Mouse (Mus musculus) embryonic facial prominence, embryonic 14.5 days (tissue): ENCODE measurements around the gene Cyth1. TPM values are rescaled to one million over a fixed set of nuclear protein-coding genes. Genes with fewer than 3 reads are reported as not detected.

Experiments used
- ATAC-seq: fragments of 200-750 bp; cut with Nextera tagmentation; 2 replicates; pipeline ENCODE4 v1.8.0; 2017; ENCODE audit warnings: low read depth, moderate number of reproducible peaks, moderate TSS enrichment
- DNase-seq: peaks from one replicate; pipeline ENCODE4 v3.0.0-alpha.2; 2015; ENCODE audit warnings: low spot score
- H3K27ac ChIP-seq: fragments of 300-500 bp; sonication (generic); replicated peaks from 2 replicates; pipeline ENCODE4 v1.5.1; 2014; ENCODE audit warnings: low read depth, mild to moderate bottlenecking, low read length, moderate library complexity
- H3K27me3 ChIP-seq: fragments of 300-500 bp; sonication (generic); replicated peaks from 2 replicates; pipeline ENCODE4 v1.6.1; 2014; ENCODE audit warnings: low read length; ENCODE audit not compliant: control insufficient read depth, insufficient read depth
- H3K36me3 ChIP-seq: fragments of 300-500 bp; sonication (generic); 2 replicates; pipeline ENCODE4 v1.6.1; 2014; ENCODE audit warnings: low read length, mixed read lengths; ENCODE audit not compliant: control insufficient read depth, insufficient read depth
- H3K4me1 ChIP-seq: fragments of 300-500 bp; sonication (generic); 2 replicates; pipeline ENCODE4 v1.6.1; 2014; ENCODE audit warnings: antibody characterized with exemption, low read length; ENCODE audit not compliant: control insufficient read depth, insufficient read depth
- H3K4me2 ChIP-seq: fragments of 300-500 bp; sonication (generic); 2 replicates; pipeline ENCODE4 v1.6.1; 2014; ENCODE audit warnings: low read depth, mild to moderate bottlenecking, low read length, moderate library complexity, mixed read lengths
- H3K4me3 ChIP-seq: fragments of 300-500 bp; sonication (generic); 2 replicates; pipeline ENCODE4 v1.5.1; 2014; ENCODE audit warnings: low read depth, mild to moderate bottlenecking, low read length
- H3K9ac ChIP-seq: fragments of 300-500 bp; sonication (generic); 2 replicates; pipeline ENCODE4 v1.6.1; 2014; ENCODE audit warnings: low read depth, mild to moderate bottlenecking, low read length, moderate library complexity, mixed read lengths
- H3K9me3 ChIP-seq: fragments of 300-500 bp; sonication (generic); 2 replicates; pipeline ENCODE4 v1.6.1; 2016; ENCODE audit warnings: low read length; ENCODE audit not compliant: control insufficient read depth
- WGBS: fragments of 180-500 bp; shearing (Covaris S2); extraction: QIAGEN DNeasy Blood & Tissue Kit; methylation state at CpG from one replicate; pipeline ENCODE4 v1.1.7; 2014; 5-methylcytosine and 5-hydroxymethylcytosine counted together
- polyA plus RNA-seq: library from polyadenylated mRNA; unstranded; fragments of >200 nt; fragmentation: Nextera tagmentation; extraction: Ambion mirVana; gene quantifications from 2 replicates; pipeline ENCODE4 v1.2.1, GENCODE M21; 2014

Gene Cyth1
- polyA plus RNA-seq, 1 experiment from 2014 or later, result 11.4 TPM

DNA sequence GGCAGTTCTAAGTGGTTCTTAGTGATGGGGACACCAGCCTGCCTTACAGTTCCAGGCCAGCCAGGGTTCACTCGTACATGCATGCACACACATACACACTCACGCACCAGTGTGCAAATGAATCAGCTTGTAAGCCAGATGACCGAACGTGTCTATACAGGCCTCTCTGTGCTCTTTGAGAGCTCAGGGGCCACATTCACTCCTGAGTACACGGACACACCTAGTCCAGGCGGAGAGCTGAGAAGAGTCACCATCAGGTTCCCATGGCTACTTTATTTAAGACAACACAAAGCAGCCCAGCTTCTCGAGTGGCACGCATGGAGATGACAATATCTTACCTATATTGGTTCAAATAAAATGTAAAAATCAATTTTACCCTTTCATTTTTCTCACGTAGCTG is 38.0 kb upstream of the Cyth1 start:
- WGBS, result 92% methylated on average over 9 of the region's 9 CpGs
- peaks cover 9% of the 10 kb centered on the region for H3K4me1 ChIP-seq
- H3K4me3 ChIP-seq, result no peak overlapping the region
- DNase-seq (no peak), ATAC-seq (no peak)
- no peaks in the 10 kb centered on the region for H3K9me3 ChIP-seq
- no peak overlapping the region for H3K9ac ChIP-seq
- no peaks in the 10 kb centered on the region for H3K27me3 ChIP-seq
- H3K4me2 ChIP-seq, result no peak overlapping the region
- no peak overlapping the region for H3K27ac ChIP-seq
- H3K36me3 ChIP-seq, result peaks cover 62% of the 10 kb centered on the region

DNA sequence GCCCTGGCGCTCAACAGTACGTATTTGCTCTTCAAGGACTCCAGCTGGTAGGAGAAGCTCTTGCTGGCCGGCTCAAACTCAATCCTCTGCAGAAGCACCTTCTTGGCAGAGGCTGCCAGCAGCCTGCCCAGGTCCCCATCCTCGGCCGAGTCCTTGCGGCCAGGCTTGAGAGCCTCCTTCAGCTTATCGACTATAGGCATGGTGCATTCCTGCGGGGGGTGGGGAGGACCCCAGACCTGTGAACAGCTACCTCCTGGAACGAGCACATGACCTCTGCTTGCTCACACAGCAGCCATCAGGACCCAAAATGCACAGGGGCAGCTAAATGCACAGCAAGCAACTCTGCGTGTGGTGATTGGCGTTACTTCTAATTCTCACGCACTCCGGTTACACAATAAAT is 37.4 kb upstream of the Cyth1 start:
- H3K27ac ChIP-seq, result no peak overlapping the region
- peaks cover 9% of the 10 kb centered on the region for H3K4me1 ChIP-seq
- 95% methylated on average over 13 of the region's 13 CpGs for WGBS
- no peak overlapping the region for H3K9ac ChIP-seq
- DNase-seq, result no peak
- no peak for ATAC-seq
- no peaks in the 10 kb centered on the region for H3K27me3 ChIP-seq
- no peaks in the 10 kb centered on the region for H3K9me3 ChIP-seq
- no peak overlapping the region for H3K4me3 ChIP-seq
- H3K4me2 ChIP-seq, result no peak overlapping the region
- H3K36me3 ChIP-seq, result peaks cover 68% of the 10 kb centered on the region

DNA sequence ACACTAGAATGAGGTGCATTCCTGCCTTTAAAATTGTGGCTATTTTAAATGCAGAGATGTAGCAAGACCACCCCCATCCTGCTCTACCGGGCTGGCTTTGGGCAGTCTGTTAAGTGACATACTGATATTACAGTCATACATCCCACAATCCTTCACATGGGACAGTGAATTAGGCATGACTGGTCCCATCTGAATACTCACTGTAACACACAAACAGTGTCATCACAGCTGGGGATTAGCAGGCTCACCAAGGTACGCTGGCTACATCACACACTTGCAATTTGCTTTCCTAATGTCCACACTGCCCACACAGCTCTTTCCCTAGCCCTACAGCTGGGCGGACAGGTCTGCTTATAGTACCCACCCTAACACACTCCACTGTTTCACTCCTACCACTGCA is 31.8 kb upstream of the Cyth1 start:
- H3K9me3 ChIP-seq, result no peaks in the 10 kb centered on the region
- no peaks in the 10 kb centered on the region for H3K27me3 ChIP-seq
- DNase-seq, result no peak
- no peak overlapping the region for H3K27ac ChIP-seq
- H3K4me3 ChIP-seq, result no peak overlapping the region
- H3K4me1 ChIP-seq, result no peaks in the 10 kb centered on the region
- H3K9ac ChIP-seq, result no peak overlapping the region
- H3K36me3 ChIP-seq, result peaks cover 100% of the 10 kb centered on the region
- 98% methylated on average over 3 of the region's 3 CpGs for WGBS
- ATAC-seq, result no peak
- H3K4me2 ChIP-seq, result no peak overlapping the region

DNA sequence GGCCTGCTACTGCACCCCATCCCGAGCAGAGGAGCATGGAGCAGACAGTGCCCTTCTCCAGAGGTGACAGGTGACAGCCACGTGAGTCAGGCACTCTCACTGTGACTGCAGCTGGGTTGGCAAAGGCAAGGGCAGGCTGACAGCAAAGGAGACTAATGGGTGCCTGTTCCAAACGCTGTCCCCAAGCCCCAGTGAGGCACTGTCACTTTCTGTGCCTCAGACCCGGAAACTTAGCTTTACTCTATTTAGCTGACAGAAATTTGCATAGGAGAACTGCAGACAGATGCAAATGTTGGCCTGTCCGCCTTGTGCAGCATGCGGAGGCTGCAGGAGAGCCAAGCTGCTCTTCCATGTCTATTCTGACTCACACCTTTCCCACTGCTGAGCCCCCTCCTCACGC is 27.9 kb upstream of the Cyth1 start:
- DNase-seq, result no peak
- H3K4me1 ChIP-seq, result no peaks in the 10 kb centered on the region
- no peak overlapping the region for H3K4me3 ChIP-seq
- peaks cover 100% of the 10 kb centered on the region for H3K36me3 ChIP-seq
- 93% methylated on average over 7 of the region's 7 CpGs for WGBS
- H3K27me3 ChIP-seq, result no peaks in the 10 kb centered on the region
- no peak overlapping the region for H3K27ac ChIP-seq
- H3K9ac ChIP-seq, result no peak overlapping the region
- H3K9me3 ChIP-seq, result no peaks in the 10 kb centered on the region
- H3K4me2 ChIP-seq, result no peak overlapping the region
- no peak for ATAC-seq

DNA sequence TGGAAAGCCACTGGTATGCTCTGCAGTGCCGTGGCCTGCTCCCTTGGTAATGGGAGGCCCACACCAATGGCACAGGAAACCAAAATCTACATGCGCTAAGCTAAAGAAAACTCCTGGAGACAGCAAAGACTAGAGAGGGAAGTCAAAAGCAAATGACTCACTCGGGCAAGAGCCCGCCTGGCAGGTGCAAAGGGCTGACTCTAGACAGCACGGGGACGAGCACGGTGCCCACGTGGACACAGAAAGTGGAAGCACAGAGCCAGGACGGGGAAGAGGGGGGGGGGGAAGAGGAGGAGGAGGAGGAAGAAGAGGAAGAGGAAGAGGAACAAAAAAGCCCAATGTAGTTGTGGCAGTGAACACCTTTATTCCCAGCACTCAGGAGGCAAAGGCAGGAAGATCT is 26.7 kb upstream of the Cyth1 start:
- Histone ChIP-seq H3K9me3 (no peaks in the 10 kb centered on the region), H3K27ac (no peak overlapping the region), H3K36me3 (peaks cover 98% of the 10 kb centered on the region), H3K27me3 (no peaks in the 10 kb centered on the region), H3K4me3 (no peak overlapping the region), H3K4me2 (no peak overlapping the region), H3K9ac (no peak overlapping the region), H3K4me1 (no peaks in the 10 kb centered on the region)
- DNase-seq (no peak), ATAC-seq (no peak)
- 91% methylated on average over 9 of the region's 9 CpGs for WGBS

DNA sequence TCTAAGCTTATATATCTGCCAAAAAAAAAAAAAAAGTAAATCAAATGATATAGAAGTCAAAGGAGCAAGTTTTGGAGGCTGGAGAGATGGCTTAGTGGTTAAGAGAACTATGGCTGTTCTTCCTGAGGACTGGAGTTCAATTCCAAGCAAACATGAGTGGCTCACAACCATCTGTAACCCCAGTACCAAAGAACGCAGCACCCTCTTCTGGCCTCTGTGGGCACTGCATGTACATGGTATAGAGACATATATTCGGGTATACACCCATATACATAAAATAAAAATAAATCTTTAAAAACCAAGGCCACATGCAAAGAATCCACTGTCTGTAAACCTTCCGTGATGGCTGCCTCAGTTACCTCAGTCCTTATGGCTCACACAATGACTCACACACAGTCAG is 21.4 kb upstream of the Cyth1 start:
- H3K27me3 ChIP-seq, result no peaks in the 10 kb centered on the region
- ATAC-seq (no peak), DNase-seq (no peak)
- H3K36me3 ChIP-seq, result peaks cover 98% of the 10 kb centered on the region
- H3K9me3 ChIP-seq, result no peaks in the 10 kb centered on the region
- 85% methylated on average over 3 of the region's 3 CpGs for WGBS
- no peak overlapping the region for H3K4me3 ChIP-seq
- H3K4me1 ChIP-seq, result no peaks in the 10 kb centered on the region
- no peak overlapping the region for H3K4me2 ChIP-seq
- H3K9ac ChIP-seq, result no peak overlapping the region
- H3K27ac ChIP-seq, result no peak overlapping the region

DNA sequence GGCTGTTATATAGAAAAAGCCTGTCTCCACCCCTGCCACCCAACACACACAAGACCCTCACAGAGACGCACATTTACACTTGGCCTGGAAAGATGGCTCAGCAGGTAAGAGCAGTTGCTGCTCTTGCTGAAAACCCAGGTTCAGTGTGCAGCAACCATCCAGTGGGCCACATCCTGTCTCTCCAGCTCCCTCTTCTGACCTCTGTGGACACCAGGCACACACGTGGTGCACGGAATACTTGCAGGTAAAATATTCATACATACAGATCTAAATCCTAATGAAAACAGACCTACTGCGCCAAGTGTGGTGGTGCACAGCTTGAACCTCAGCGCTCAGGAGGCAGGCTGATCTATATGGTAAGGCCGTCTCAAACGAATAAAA is 18.3 kb upstream of the Cyth1 start:
- Histone ChIP-seq H3K36me3 (peaks cover 98% of the 10 kb centered on the region), H3K27ac (no peak overlapping the region), H3K4me2 (no peak overlapping the region), H3K9me3 (no peaks in the 10 kb centered on the region), H3K4me1 (no peaks in the 10 kb centered on the region), H3K9ac (no peak overlapping the region), H3K27me3 (no peaks in the 10 kb centered on the region), H3K4me3 (no peak overlapping the region)
- 87% methylated on average over 7 of the region's 7 CpGs for WGBS
- ATAC-seq (no peak), DNase-seq (no peak)

DNA sequence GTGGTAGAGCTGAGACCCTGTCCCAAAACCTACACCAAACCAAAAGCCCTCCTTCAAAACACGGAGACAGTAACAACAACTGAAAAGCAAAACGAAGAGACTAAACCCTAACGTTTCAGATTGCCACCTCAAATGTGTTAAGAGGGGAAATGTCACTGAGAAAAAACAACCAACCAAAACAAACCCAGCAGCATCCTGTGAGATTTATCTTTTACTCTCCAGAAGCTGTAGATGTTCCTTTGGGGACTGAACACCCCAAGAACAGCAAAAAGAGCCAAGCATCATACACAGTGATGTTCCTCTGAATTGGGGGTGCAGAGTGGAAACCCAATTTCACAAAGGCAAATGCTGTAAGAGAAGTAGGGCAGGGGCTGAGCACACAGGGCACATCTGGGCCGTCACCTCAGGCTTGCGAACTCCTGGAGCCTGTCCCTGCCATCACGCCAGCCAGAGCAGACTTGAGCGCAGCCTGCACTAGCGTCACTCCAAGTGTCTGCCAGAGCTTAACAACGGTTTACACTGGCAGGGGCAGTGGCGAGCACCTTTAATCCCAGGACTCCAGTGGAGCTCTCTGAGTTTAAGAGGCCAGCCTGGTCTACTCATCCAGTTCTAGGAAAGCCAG is 17.8 kb upstream of the Cyth1 start:
- Histone ChIP-seq H3K27me3 (no peaks in the 10 kb centered on the region), H3K9me3 (no peaks in the 10 kb centered on the region), H3K27ac (no peak overlapping the region), H3K36me3 (peaks cover 98% of the 10 kb centered on the region), H3K4me2 (no peak overlapping the region), H3K4me1 (no peaks in the 10 kb centered on the region), H3K9ac (no peak overlapping the region), H3K4me3 (no peak overlapping the region)
- no peak for ATAC-seq
- 93% methylated on average over 10 of the region's 10 CpGs for WGBS
- no peak for DNase-seq

DNA sequence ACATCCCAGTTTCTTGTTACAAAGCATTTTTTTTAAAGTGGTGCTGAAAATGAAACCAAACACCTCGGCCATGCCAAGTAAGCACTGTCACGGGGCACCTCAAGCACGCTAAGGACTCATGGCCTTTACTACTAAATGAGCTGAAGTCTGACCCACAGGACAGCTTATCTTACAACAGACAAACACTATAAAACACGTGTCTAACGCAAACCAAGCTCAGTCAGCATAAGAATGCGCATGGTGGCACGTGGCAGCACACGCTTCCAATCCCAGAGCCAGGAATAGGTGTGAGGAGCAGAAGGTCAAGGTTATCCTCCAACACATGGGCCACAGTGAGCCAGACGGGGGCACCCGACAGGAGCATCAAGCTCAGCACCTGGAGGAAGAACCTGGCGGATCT is 17.2 kb upstream of the Cyth1 start:
- DNase-seq (no peak), ATAC-seq (no peak)
- Histone ChIP-seq H3K9ac (no peak overlapping the region), H3K27ac (no peak overlapping the region), H3K27me3 (no peaks in the 10 kb centered on the region), H3K36me3 (peaks cover 99% of the 10 kb centered on the region), H3K4me2 (no peak overlapping the region), H3K9me3 (no peaks in the 10 kb centered on the region), H3K4me3 (no peak overlapping the region), H3K4me1 (no peaks in the 10 kb centered on the region)
- WGBS, result 87% methylated on average over 11 of the region's 11 CpGs
